Mouse (Mus musculus) kidney, adult 2 months (tissue): ENCODE measurements at regions not wholly inside any gene's neighbourhood (a gene's known extent, or its start where the extent isn't known, plus 50 kb on each side); places are given as distances from the start of the nearest gene placed in this dataset.

Source experiments
- CTCF ChIP-seq: fragments of 200-500 bp; conservative IDR thresholded peaks from 2 replicates; pipeline ENCODE4 v1.5.1; 2011; ENCODE audit warnings: low read depth, mild to moderate bottlenecking, control low read depth, low read length, moderate library complexity, mixed read lengths; ENCODE audit not compliant: insufficient read depth, insufficient read length
- POLR2A ChIP-seq: fragments of 200-500 bp; IDR thresholded peaks from one replicate; pipeline ENCODE4 v1.6.1; 2011; ENCODE audit warnings: low read depth, low read length, control low read depth

- TF ChIP-seq CTCF = no peak
- TF ChIP-seq POLR2A = no peak
Observed at GRCm38 (mm10) chr12:70539856-70540255, 87.0 kb downstream of the Tmx1 start.
